Mouse (Mus musculus): ENCODE data around the gene Phf21b. TPM values are rescaled to one million over a fixed set of nuclear protein-coding genes. Genes with fewer than 3 reads are reported as not detected.
A peak's percentile ranks its signal among the peaks of the same experiment; 100 is the strongest.
"Not testable (repeated sequence)": the region's sequence is repeated elsewhere in the genome, so short reads cannot be mapped to it uniquely, and the experiment has no call there.

Phf21b gene
- polyA plus RNA-seq, 1 experiment from 2014 or later = 32.9 TPM

DNA sequence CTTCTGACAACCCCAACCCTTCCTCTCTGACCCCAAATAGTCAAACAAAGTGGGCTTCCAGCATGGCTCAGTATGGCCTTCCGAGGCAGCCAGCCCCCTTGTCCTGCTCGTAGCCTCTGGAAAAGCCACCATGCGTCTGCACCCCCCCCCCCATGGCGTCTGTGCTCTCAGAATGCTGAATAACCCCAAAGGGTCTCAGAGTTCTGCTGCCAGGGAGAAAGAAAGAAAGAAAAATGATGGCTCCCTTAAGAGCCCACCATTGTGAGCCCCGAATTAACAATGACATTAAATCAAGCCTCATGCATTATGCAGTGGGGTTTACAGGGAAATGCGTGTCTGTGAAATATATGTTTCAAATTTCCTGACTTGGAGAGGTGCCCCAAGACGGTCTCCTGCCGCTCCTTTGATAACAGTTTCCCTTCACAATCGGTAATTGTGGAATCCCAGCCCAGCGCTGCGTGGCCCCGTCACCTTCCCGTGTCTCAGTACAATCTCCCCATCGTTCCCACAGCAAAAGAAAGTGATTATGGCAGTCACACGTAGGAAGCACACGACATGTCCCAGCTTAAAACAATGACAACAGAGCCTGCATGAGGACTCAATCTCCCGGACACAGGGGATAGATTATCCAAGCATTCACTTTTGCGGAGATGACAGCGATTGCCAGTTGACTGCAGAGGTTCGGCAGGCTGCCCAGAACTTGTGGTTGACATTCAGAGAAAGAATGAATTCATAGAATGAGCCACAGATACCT lies 80.3 kb downstream of the Phf21b start:
- DNase-seq (ENCODE audit: low spot score) (peak; percentile 58), ATAC-seq (peak; percentile 49; the same call in 1 of the 2 replicates)
- Histone ChIP-seq H3K27me3 (replicated peaks; ENCODE audit: control insufficient read depth, insufficient read depth, low read length) (no peaks in the 10 kb centered on the region), H3K4me1 (ENCODE audit: control insufficient read depth, insufficient read depth, low read length) (peaks cover 10% of the 10 kb centered on the region; the same call in 1 of the 2 replicates), H3K9me3 (replicated peaks; ENCODE audit: control insufficient read depth, low read length) (no peaks in the 10 kb centered on the region), H3K27ac (ENCODE audit: low read depth, low read length) (peak overlapping the region; percentile 5; the same call in 1 of the 2 replicates), H3K36me3 (ENCODE audit: control insufficient read depth, insufficient read depth, low read length) (no peaks in the 10 kb centered on the region), H3K9ac (ENCODE audit: low read length) (peak overlapping the region; percentile 36; the same call in 1 of the 2 replicates), H3K4me2 (ENCODE audit: low read length) (peak overlapping the region; percentile 29), H3K4me3 (ENCODE audit: low read depth, low read length) (no peak overlapping the region)
- 14% methylated on average over 20 of the region's 20 CpGs for WGBS

DNA sequence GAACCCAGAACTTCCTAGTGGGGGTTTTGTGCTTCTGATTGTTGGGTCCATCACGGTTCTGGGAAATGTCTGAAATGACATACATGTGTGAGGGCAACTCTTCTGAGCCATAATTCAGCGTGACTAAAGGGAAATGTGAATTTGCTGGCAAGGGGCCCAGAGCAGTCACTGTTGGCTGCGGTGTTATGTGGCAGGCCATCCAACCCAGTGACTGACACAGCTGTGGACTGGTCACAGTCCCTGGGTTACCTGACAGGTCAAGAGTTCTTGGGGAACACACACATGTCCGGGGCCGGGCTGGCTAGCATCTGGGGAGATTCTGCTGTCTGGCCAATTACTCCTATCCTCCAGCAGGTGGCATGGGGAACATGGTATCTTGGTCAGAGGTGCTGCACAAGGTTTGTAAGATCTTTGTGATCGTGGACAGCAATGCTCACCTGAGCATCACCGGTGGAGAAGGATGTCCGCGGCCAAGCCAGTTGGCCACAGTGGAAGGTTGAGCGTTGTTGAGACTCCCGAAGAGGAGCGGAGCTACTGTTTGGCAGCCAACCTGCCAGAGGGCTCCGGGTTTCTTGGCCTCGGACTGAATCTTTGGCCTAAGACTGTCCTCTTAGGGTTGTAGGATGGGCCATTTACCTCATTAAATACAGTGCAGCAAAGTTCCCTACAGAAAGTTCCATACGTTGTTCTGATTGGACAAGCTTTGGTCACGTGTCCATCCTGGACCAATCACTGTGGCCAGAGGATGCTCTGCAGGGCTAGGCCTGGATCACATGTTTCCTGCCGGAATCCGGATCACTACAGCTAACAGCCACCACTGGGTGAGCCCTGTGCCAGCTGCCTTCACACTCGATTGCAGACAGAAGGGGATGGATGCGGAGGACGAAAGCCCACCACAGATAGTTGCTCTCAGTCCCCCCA lies 83.4 kb downstream of the Phf21b start:
- Histone ChIP-seq H3K27ac (ENCODE audit: low read depth, low read length) (no peak overlapping the region), H3K9me3 (replicated peaks; ENCODE audit: control insufficient read depth, low read length) (no peaks in the 10 kb centered on the region), H3K4me2 (ENCODE audit: low read length) (no peak overlapping the region), H3K4me3 (ENCODE audit: low read depth, low read length) (no peak overlapping the region), H3K36me3 (ENCODE audit: control insufficient read depth, insufficient read depth, low read length) (no peaks in the 10 kb centered on the region), H3K4me1 (ENCODE audit: control insufficient read depth, insufficient read depth, low read length) (peaks cover 7% of the 10 kb centered on the region; the same call in 1 of the 2 replicates), H3K27me3 (replicated peaks; ENCODE audit: control insufficient read depth, insufficient read depth, low read length) (no peaks in the 10 kb centered on the region), H3K9ac (ENCODE audit: low read length) (no peak overlapping the region)
- WGBS = 85% methylated on average over 21 of the region's 21 CpGs
- ATAC-seq (no peak), DNase-seq (ENCODE audit: low spot score) (peak; percentile 51)

DNA sequence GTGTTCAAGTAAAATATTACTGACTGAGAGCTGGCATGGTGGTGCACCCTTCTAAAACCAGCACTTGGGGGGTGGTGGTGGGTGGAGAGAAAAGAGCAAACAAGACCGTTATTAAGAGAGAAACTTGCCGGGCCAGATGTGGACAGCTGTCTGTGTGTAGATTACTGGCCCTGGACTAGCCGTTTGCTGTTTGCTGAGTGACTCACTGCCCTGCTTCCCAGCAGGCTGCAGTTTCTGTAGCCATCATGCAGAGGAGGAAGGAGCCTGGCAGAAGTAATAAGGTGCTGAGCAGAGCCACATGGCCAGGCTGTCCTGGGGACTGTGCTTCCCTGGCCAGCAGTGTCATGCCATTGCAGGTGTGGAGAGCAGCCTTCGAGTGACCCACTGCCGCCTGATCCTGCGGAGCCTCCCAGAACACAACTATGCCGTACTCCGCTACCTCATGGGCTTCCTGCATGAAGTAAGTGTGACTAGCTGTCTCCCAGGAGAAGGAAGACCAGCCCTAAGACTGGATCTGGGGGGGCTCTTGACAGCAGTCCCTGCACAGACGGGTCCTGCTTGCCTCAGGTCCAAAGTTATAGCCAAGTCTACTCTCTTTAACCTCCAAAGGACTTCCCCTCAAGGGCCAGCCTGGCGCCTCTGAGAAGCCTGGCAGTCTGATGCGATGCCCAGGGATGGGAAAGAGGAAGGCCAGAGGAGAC lies 86.1 kb downstream of the Phf21b start:
- Histone ChIP-seq H3K27me3 (replicated peaks; ENCODE audit: control insufficient read depth, insufficient read depth, low read length) (no peaks in the 10 kb centered on the region), H3K9ac (ENCODE audit: low read length) (no peak overlapping the region), H3K4me1 (ENCODE audit: control insufficient read depth, insufficient read depth, low read length) (0 out of 2 replicates have a peak, but pooled peaks cover 2% of the 10 kb centered on the region), H3K4me2 (ENCODE audit: low read length) (no peak overlapping the region), H3K36me3 (ENCODE audit: control insufficient read depth, insufficient read depth, low read length) (no peaks in the 10 kb centered on the region), H3K4me3 (ENCODE audit: low read depth, low read length) (no peak overlapping the region), H3K9me3 (replicated peaks; ENCODE audit: control insufficient read depth, low read length) (no peaks in the 10 kb centered on the region), H3K27ac (ENCODE audit: low read depth, low read length) (no peak overlapping the region)
- DNase-seq (ENCODE audit: low spot score) (no peak), ATAC-seq (no peak)
- 91% methylated on average over 11 of the region's 11 CpGs for WGBS

DNA sequence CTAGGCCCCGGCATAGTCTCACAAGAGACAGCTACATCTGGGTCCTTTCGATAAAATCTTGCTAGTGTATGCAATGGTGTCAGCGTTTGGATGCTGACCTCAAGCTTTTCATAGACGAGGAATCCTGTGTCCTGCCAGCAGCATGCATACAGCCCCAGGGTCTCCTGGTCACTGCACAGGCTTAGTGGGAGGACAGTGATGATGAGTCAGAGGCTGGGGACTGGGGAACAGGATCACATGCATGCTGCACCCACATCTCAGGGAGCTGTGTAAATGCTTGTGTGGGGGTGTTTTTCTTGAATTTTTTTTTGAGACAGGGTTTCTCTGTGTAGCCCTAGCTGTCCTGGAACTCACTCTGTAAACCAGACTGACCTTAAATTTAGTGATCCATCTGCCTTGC lies 87.3 kb downstream of the Phf21b start:
- not testable (repeated sequence) for H3K27ac ChIP-seq (ENCODE audit: low read depth, low read length); H3K9ac ChIP-seq (ENCODE audit: low read length); DNase-seq (ENCODE audit: low spot score); H3K36me3 ChIP-seq (ENCODE audit: control insufficient read depth, insufficient read depth, low read length); H3K4me3 ChIP-seq (ENCODE audit: low read depth, low read length); H3K9me3 ChIP-seq (replicated peaks; ENCODE audit: control insufficient read depth, low read length); ATAC-seq; H3K4me2 ChIP-seq (ENCODE audit: low read length); H3K27me3 ChIP-seq (replicated peaks; ENCODE audit: control insufficient read depth, insufficient read depth, low read length); H3K4me1 ChIP-seq (ENCODE audit: control insufficient read depth, insufficient read depth, low read length)
- WGBS = 75% methylated on average over 3 of the region's 4 CpGs

DNA sequence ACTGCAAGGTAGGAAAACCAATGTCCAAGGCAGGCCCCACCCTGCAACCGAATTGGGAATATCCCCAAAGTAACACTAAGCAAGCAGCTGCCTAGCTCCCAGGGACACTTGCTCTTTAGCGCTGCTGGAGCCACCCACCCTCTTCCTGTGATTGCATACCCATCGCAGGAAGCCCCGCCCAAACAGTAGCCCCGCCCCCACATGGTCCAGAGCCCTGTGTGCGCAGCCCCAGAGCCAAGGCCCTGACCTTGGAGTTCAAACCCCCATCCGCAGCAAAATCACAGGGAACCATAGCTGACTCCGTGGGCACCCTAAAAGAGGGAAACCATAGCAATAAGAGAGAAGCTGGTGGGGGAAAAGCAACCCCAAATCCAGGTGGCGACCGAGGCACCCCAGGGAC lies 89.2 kb downstream of the Phf21b start:
- DNase-seq (ENCODE audit: low spot score) (no peak), ATAC-seq (no peak)
- 49% methylated on average over 10 of the region's 10 CpGs for WGBS
- H3K4me1 ChIP-seq (ENCODE audit: control insufficient read depth, insufficient read depth, low read length) = no peaks in the 10 kb centered on the region
- H3K36me3 ChIP-seq (ENCODE audit: control insufficient read depth, insufficient read depth, low read length) = no peaks in the 10 kb centered on the region
- no peak overlapping the region for H3K4me3 ChIP-seq (ENCODE audit: low read depth, low read length)
- H3K27me3 ChIP-seq (replicated peaks; ENCODE audit: control insufficient read depth, insufficient read depth, low read length) = no peaks in the 10 kb centered on the region
- no peaks in the 10 kb centered on the region for H3K9me3 ChIP-seq (replicated peaks; ENCODE audit: control insufficient read depth, low read length)
- no peak overlapping the region for H3K4me2 ChIP-seq (ENCODE audit: low read length)
- no peak overlapping the region for H3K27ac ChIP-seq (ENCODE audit: low read depth, low read length)
- H3K9ac ChIP-seq (ENCODE audit: low read length) = no peak overlapping the region

DNA sequence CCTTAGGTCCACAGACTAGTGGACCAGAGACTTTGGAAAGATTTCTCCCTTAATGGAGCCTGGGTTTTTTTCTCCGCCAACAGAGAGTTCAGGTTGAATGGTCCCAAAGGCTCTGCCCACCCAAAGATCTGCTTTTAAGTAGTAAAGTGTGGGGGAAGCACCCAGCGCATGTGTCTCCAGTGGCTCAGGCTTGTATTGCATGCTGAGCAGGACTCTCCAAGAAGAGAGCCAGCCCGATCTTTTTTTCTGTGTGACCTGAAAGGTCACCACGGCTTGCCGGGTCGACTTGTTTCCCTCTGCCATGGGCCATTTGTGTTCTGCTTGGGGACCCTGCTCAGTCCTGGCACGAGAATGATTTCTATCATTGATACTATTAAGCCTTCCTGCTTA lies 92.4 kb downstream of the Phf21b start:
- Histone ChIP-seq H3K4me1 (ENCODE audit: control insufficient read depth, insufficient read depth, low read length) (no peaks in the 10 kb centered on the region), H3K9me3 (replicated peaks; ENCODE audit: control insufficient read depth, low read length) (no peaks in the 10 kb centered on the region), H3K27ac (ENCODE audit: low read depth, low read length) (no peak overlapping the region), H3K36me3 (ENCODE audit: control insufficient read depth, insufficient read depth, low read length) (no peaks in the 10 kb centered on the region), H3K27me3 (replicated peaks; ENCODE audit: control insufficient read depth, insufficient read depth, low read length) (no peaks in the 10 kb centered on the region), H3K9ac (ENCODE audit: low read length) (no peak overlapping the region), H3K4me2 (ENCODE audit: low read length) (no peak overlapping the region), H3K4me3 (ENCODE audit: low read depth, low read length) (no peak overlapping the region)
- ATAC-seq (no peak), DNase-seq (ENCODE audit: low spot score) (no peak)
- 51% methylated on average over 7 of the region's 7 CpGs for WGBS

DNA sequence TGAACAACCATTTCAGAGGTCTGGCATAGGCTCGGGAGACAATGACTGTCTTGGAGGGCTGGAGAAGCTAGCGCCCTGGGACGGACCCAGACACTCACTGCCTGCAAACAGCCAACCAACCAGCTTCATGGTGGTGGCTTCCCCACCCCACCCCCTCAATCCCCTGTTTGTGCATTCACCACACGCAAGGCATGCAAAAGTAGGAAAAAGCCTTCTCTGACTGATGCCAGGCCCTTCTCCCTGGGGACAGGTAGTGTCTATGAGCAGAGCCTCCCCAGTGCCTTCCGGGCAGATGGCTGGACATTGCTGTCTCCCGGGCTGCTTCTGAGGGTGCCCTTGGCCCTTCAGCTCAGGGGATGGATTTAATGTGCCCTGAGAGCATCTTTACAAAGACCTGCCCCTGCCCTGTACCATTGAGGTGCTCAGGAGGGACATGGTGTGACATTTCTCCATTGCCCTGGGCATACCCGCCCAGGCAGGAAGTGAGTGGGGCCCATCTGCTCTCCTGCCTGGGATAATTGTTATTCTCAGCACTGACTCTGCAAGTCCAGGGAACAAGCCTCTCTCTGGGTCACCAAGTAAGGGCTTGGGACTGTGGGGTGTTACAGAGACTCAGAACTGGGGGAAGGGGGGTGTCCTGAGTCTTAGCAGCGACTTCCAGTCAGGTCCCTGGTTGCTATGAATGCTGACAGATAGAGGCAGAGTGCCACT lies 93.0 kb downstream of the Phf21b start:
- Histone ChIP-seq H3K4me3 (ENCODE audit: low read depth, low read length) (no peak overlapping the region), H3K9ac (ENCODE audit: low read length) (no peak overlapping the region), H3K4me2 (ENCODE audit: low read length) (no peak overlapping the region), H3K9me3 (replicated peaks; ENCODE audit: control insufficient read depth, low read length) (no peaks in the 10 kb centered on the region), H3K27me3 (replicated peaks; ENCODE audit: control insufficient read depth, insufficient read depth, low read length) (no peaks in the 10 kb centered on the region), H3K36me3 (ENCODE audit: control insufficient read depth, insufficient read depth, low read length) (no peaks in the 10 kb centered on the region), H3K4me1 (ENCODE audit: control insufficient read depth, insufficient read depth, low read length) (no peaks in the 10 kb centered on the region), H3K27ac (ENCODE audit: low read depth, low read length) (no peak overlapping the region)
- WGBS = 77% methylated on average over 8 of the region's 8 CpGs
- ATAC-seq = no peak
- no peak for DNase-seq (ENCODE audit: low spot score)

DNA sequence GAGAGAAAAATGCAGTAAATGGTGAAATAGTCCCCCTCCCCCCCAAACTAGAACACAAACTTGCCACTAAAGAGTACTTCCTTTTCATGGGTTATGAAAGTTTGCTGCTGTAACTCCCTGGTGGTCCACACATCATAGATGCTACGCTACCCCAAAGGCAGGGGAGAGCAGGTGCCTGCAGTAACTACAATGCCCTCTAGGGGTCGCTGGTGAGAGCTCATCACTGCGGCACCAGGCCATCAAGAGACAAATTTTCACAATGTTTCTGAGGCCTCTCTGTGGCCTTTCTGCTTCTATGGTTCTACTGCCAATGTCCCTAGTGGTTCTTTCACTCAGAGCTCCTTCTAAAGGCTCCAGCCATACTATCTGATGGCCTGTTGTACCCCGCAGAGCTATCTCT lies 97.4 kb downstream of the Phf21b start:
- no peak overlapping the region for H3K9ac ChIP-seq (ENCODE audit: low read length)
- ATAC-seq (no peak), DNase-seq (ENCODE audit: low spot score) (peak; percentile 70)
- WGBS = 20% methylated on average over 4 of the region's 4 CpGs
- no peak overlapping the region for H3K4me2 ChIP-seq (ENCODE audit: low read length)
- H3K27me3 ChIP-seq (replicated peaks; ENCODE audit: control insufficient read depth, insufficient read depth, low read length) = 0 out of 2 replicates have a peak, but pooled peaks cover 7% of the 10 kb centered on the region
- H3K4me1 ChIP-seq (ENCODE audit: control insufficient read depth, insufficient read depth, low read length) = peaks cover 4% of the 10 kb centered on the region; the same call in 1 of the 2 replicates
- no peaks in the 10 kb centered on the region for H3K36me3 ChIP-seq (ENCODE audit: control insufficient read depth, insufficient read depth, low read length)
- H3K27ac ChIP-seq (ENCODE audit: low read depth, low read length) = no peak overlapping the region
- H3K4me3 ChIP-seq (ENCODE audit: low read depth, low read length) = no peak overlapping the region
- H3K9me3 ChIP-seq (replicated peaks; ENCODE audit: control insufficient read depth, low read length) = no peaks in the 10 kb centered on the region
